Mouse (Mus musculus) cerebellum, adult 9-11 months (tissue): ENCODE measurements at regions not wholly inside any gene's neighbourhood (a gene's known extent, or its start where the extent isn't known, plus 50 kb on each side); places are given as distances from the start of the nearest gene placed in this dataset.

Experiments used
- DNase-seq: peaks from one replicate; pipeline ENCODE4 v3.0.0; 2022

- DNase-seq, result no peak
These were observed 61.8 kb upstream of the Dkk2 start for GRCm38 (mm10) chr3:132023342-132023741.

GRCm38 (mm10) chr3:132029112-132029511 lies 56.0 kb upstream of the Dkk2 start:
- no peak for DNase-seq

DNA sequence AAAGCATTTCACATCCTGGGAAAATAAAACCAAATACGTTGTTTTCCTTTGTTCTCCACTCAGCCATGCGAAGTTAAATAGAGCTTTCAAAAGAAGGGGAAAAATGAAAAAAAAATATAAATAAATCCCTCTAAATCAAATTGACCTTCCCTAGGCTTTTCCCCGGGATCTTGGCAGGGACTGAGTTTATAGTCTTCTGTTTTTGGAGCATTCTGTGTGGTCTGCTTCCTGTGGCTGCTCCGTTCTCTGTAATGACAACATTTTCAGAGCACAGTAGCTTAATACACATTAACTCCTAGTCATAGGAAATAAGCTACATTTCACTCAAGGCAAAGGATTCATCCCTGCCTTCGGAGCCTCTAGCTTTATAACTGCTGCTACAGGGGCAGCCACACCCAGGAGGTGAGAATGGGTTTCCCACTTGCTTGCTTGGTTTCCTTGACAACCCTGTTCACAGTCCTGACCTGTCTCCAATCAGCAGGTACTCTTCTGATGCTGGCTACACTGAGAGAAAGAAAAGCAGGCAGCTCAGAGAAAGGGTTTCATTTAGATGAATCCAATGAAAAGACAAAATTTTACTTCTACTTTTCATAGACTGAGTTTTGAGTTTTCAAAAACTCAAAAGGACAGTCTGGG lies 51.9 kb upstream of the Dkk2 start:
- no peak for DNase-seq

GRCm38 (mm10) chr3:132035176-132035575 lies 49.9 kb upstream of the Dkk2 start:
- no peak for DNase-seq
